Mouse (Mus musculus): Measurements from ENCODE around the gene Tex19.2. TPM values are rescaled to one million over a fixed set of nuclear protein-coding genes. Genes with fewer than 3 reads are reported as not detected.
"Not testable (repeated sequence)": the region's sequence is repeated elsewhere in the genome, so short reads cannot be mapped to it uniquely, and the experiment has no call there.

Gene Tex19.2
- total RNA-seq, 2 experiments from 2014 or later: not detected

GRCm38 (mm10) chr11:121069662-121070061, 48.8 kb downstream of the Tex19.2 start:
- intact Hi-C loops (cut with DNase I): not testable (repeated sequence)

GRCm38 (mm10) chr11:121067895-121068294, 50.6 kb downstream of the Tex19.2 start:
- DNase-seq (ENCODE audit: low spot score): no peak
- intact Hi-C loops (cut with DNase I): no loop called here

More at GRCm38 (mm10) chr11:121069662-121070061, 48.8 kb downstream of the Tex19.2 start:
- not testable (repeated sequence) for DNase-seq (ENCODE audit: low spot score)

Other genes with a start within 250 kb of the Tex19.2 start
- 1 to 10 TPM; 1.2 to 1.3 TPM for gene Ccdc57, start 185.8 kb downstream of the Tex19.2 start, total RNA-seq (2021)
- 1 to 10 TPM in 1 of 2 experiments, under 1 TPM in 1; 0.87 to 2.1 TPM for gene Slc16a3, start 170.2 kb downstream of the Tex19.2 start, total RNA-seq (2021)
- gene Csnk1d, start 127.3 kb downstream of the Tex19.2 start, total RNA-seq (2021): 10 to 100 TPM; 50.7 to 56.5 TPM
- gene Cd7, start 79.3 kb downstream of the Tex19.2 start, total RNA-seq (2021): under 1 TPM; 0.28 to 0.57 TPM
- not detected for gene Sectm1b, start 55.1 kb downstream of the Tex19.2 start, total RNA-seq (2021)
- not detected for gene Sectm1a, start 37.5 kb downstream of the Tex19.2 start, total RNA-seq (2021)
- gene Tex19.1, start 27.5 kb upstream of the Tex19.2 start, total RNA-seq (2021): not detected
- gene Uts2r, start 41.6 kb upstream of the Tex19.2 start, total RNA-seq (2021): under 1 TPM; 0.34 to 0.81 TPM
- gene Hexdc, start 85.8 kb upstream of the Tex19.2 start, total RNA-seq (2021): 10 to 100 TPM; 10.2 to 11.0 TPM
- 10 to 100 TPM; 14.5 to 14.6 TPM for gene Ogfod3, start 86.0 kb upstream of the Tex19.2 start, total RNA-seq (2021)
- 1 to 10 TPM; 7.8 to 9.5 TPM for gene Cybc1, start 110.6 kb upstream of the Tex19.2 start, total RNA-seq (2021)
- gene Narf, start 118.6 kb upstream of the Tex19.2 start, total RNA-seq (2021): 100 to 1,000 TPM in 1 of 2 experiments, 10 to 100 TPM in 1; 97.7 to 123 TPM
- 10 to 100 TPM; 19.1 to 20.0 TPM for gene Foxk2, start 141.3 kb upstream of the Tex19.2 start, total RNA-seq (2021)
- gene Wdr45b, start 235.8 kb upstream of the Tex19.2 start, total RNA-seq (2021): 10 to 100 TPM; 32.5 to 34.2 TPM